Mouse (Mus musculus) cerebellum, postnatal 14 days (tissue): ENCODE data around the gene Ltc4s.

ENCODE experiments used
- DNase-seq, 2 experiments: peaks; one replicate each; pipeline ENCODE4 v3.0.0; 2021; ENCODE audit warnings: mixed read lengths in 2 of 2

Gene Ltc4s

DNA sequence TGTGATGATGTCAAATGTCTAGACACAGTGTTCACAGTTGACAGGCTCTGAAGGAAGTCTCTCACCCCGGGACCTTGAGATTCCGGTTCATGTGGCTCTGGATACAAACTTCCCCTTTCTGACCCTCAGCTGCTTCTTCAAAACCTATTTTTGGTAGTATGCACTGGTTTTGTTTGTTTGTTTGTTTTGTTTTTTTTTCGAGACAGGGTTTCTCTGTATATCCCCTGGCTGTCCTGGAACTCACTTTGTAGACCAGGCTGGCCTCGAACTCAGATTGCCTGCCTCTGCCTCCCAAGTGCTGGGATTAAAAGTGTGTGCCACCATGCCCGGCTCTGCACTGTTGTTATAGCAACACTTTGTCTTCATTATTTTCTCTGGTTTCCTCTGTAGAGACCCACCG lies 5.5 kb upstream of the Ltc4s start:
- no peak for DNase-seq

- DNase-seq, result no peak
These were observed 2.0 kb upstream of the Ltc4s start for GRCm38 (mm10) chr11:50240235-50240911.

DNA sequence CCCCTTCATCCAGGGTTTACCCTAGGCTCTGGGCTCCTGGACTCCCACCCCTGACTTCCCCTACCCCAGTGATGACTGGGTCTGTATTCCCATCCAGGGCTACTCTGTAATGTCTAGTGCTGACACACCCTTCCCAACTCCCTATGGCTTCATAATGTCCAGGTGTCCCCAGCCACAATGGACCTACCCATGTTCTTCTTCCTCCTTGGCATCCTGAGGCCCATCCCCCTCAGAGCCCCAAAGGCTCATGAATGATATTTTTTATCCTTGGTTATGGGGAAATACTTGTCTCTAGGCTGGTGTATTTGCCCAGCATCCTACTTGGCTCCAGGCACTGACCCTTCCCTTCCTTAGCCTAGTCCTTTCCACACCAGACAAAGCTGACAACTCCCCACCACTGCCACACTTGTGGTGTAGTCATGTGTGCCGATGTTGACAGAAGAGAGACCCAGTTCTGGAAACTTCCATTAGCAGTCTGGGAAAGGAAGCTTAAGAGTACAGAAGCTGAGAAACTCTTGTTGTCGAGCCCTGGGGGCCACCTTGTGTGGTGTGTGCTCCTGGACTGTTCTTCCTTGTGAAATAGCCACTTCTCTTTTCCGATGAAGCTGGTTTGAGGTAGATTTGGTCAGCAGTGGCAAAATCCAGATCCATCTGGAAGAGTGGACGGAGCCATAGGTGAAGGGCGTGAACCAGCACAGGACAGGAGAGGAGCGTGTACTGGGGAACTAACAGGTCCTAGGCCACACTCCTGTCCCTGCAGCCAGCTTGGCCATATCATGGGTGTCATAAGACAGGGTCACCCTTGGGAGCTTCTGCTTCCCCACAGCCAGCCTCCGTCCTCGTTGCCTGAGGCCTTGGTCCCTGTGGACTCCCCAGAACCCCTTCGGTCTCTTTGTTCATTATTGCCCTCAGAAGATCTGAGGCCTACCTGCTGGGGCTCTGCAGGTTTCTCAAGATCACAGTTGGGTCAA lies 690 bp upstream of the Ltc4s start:
- no peak for DNase-seq

DNA sequence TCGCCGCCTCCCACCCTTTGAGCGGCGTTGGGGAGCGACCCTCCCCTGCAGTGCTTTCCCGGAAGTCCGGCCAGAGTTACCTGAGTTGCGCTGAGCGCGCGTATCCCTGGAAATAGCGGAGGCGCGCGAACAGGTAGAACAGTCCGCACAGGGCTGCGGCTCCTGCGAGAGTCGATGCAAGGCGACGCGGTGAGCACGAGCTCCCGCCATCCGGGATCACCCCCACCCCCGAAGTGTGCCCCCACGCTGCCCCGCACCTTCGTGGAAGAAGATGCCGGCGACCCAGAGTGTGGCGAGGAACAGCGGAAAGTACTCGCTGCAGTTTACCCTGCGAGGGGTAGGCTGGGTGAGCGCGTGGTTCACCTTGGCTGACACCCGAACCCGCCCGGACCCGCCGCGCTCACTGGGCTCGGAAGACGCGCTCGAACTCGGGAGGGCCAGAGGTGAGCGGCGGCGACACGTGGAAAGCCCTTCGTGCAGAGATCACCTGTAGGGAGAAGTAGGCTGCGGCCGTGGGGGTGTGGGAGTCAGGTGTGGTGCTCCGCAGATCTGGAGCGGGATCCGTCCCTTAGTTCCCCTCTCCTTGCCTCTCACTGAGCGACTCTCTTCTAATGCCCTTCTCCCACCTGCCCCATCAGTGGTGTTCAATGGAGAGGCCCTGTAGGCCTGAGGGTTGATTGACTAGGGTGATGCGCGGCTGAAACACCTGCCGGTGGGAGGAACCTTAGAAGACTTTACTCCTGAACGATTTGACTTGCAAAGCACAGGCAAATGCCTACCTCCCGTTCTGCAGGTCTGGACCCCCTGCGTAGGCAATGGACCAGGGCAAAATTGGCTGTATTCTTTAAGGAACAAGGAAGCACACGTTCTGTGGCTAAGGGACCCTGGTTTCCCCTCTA lies 1.2 kb downstream of the Ltc4s start:
- no peak for DNase-seq

DNA sequence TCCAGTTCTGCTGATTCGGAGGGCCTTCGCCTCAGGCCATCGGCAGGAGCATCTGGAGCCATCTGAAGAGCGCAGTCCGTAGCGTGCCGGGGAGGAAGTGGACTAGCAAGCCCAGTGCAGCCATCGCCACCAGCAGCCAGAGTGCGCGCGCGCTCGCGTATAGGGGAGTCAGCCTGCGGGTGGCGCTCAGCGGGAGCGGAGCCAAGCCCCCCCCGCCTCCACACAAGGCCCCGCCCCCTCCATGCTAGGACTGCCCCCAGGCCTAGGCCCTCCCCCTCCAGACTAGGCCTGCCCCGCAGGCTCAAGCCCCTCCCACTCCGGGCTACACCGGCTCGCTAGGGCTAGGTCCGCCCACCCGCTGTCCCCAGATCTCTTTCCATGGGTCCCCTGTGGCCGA lies 1.9 kb downstream of the Ltc4s start:
- DNase-seq, result peak; percentile 76 to 79

GRCm38 (mm10) chr11:50234606-50235005 lies 3.8 kb downstream of the Ltc4s start:
- no peak for DNase-seq

GRCm38 (mm10) chr11:50233993-50234392 lies 4.4 kb downstream of the Ltc4s start:
- no peak for DNase-seq

DNA sequence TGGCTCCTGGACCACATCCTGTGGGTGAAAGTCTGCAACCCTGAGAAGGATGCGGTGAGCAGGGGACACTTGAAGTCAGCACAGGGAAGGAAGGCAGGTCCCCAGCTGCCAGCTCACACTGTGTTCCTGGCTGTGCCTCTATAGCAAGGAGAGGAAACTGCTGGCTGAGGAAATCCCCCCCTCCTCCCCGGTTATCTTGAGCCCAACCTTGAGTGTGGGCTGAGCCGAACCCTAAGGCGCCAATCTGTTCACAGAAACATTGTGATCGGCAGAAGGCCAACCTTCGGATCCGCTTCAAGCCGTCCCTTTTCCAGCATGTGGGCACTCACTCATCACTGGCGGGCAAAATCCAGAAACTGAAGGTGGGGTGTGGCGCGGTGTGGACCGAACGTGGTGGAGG lies 5.4 kb downstream of the Ltc4s start:
- no peak for DNase-seq

GRCm38 (mm10) chr11:50231411-50231810 lies 7.0 kb downstream of the Ltc4s start:
- DNase-seq, result peak; percentile 81 to 84

- peak; percentile 45 to 49 for DNase-seq
These were observed 7.7 kb downstream of the Ltc4s start for GRCm38 (mm10) chr11:50230481-50231304.

DNA sequence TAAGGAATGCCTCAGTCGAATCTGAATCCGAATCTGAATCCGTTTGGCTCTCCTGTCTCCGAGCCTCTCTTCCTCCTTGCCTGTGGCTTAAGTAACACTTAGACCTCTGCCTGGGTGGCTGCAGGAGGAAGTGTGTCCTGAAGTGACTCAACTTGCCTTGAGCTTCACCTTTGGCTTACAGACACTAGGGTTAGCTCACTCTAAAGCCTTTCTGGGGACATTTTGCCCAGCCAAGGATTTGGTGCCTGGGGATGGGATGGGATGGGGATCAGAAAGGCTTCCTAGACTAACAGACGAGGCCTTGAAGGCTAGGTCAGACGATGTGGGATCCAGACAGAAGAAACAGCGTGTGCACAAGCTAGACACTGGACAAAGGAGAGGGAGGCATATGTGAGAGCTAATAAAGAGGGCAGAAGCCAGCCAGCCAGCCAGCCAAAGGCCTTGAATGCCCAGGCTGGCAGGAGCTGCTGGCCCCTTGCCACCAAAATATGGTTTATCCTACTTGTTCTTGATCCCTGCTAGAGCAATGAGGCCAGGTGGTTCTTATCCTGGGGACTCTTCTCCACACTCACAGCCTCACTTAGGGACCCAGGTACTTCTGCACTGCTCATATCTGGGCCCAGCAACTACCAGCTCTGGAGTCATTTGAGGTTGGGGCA lies 9.0 kb downstream of the Ltc4s start:
- peak; percentile 95 to 97 for DNase-seq

- peak; percentile 82 for DNase-seq
These were observed 9.6 kb downstream of the Ltc4s start for GRCm38 (mm10) chr11:50228772-50229171.

DNA sequence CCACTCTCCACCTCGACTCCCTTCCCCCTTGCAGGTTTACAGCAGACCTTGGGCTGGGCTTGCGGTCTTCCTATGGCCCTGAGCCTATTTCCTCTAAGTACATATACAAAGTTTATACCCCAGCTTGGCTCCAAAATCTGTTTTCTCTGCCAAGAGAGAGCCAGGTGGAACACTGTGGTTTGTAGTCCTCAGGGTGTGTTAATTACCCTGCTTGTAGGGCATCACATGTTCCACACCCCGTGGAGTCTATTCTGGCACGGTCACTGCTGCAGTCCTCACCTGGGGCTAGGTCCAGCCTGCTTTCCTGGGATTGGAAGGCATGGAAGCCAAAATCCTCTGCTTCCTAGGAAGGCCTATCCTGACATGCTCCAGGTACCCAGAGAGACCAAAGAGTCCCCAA lies 10.7 kb downstream of the Ltc4s start:
- DNase-seq, result peak; percentile 68 to 80

- DNase-seq, result peak in 1 of 2 experiments; percentile 45
These were observed 11.2 kb downstream of the Ltc4s start for GRCm38 (mm10) chr11:50227226-50227625.

DNA sequence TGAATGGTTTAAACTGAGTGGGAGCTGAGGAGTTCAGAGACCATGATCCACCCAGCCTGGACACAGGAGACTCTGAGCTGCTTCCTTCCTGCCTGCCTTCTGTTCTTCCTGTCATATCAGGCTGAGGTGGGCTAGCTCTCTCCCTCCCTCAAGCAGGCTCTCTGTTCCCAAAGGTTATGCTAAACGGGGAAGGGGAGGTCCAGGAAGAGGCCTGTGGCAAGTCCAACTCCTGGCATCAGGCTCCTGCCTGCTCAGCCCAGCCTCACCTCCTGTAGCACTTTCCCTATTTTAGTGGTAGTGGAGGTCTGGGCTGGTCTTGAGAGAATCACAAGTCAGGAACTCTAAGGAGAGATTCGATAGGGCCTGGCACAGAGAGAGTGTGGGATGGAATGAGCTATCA lies 12.0 kb downstream of the Ltc4s start:
- peak in 1 of 2 experiments; percentile 39 for DNase-seq

GRCm38 (mm10) chr11:50225611-50226378 lies 12.6 kb downstream of the Ltc4s start:
- DNase-seq, result peak; percentile 69 to 71

- peak; percentile 87 to 93 for DNase-seq
These were observed 13.5 kb downstream of the Ltc4s start for GRCm38 (mm10) chr11:50224671-50225530.

- peak in 1 of 2 experiments; percentile 41 for DNase-seq
These were observed 14.4 kb downstream of the Ltc4s start for GRCm38 (mm10) chr11:50223783-50224662.
